Mouse (Mus musculus) intestine, embryonic 15.5 days (tissue): ENCODE measurements at regions not wholly inside any gene's neighbourhood (a gene's known extent, or its start where the extent isn't known, plus 50 kb on each side); places are given as distances from the start of the nearest gene placed in this dataset.

Experiments
- ATAC-seq: fragments of 200-750 bp; cut with Nextera tagmentation; 2 replicates; pipeline ENCODE4 v1.8.0; 2017; ENCODE audit warnings: moderate TSS enrichment, moderate library complexity
- H3K27ac ChIP-seq: fragments of 300-500 bp; sonication (generic); 2 replicates; pipeline ENCODE4 v1.5.1; 2015; ENCODE audit warnings: mild to moderate bottlenecking, inconsistent platforms
- H3K27me3 ChIP-seq: fragments of 300-500 bp; sonication (generic); replicated peaks from 2 replicates; pipeline ENCODE4 v1.6.1; 2015; ENCODE audit warnings: inconsistent platforms
- H3K36me3 ChIP-seq: fragments of 300-500 bp; sonication (generic); 2 replicates; pipeline ENCODE4 v1.6.1; 2015; ENCODE audit warnings: inconsistent platforms
- H3K4me1 ChIP-seq: fragments of 300-500 bp; sonication (generic); replicated peaks from 2 replicates; pipeline ENCODE4 v1.6.1; 2015; ENCODE audit warnings: inconsistent platforms
- H3K4me2 ChIP-seq: fragments of 300-500 bp; sonication (generic); replicated peaks from 2 replicates; pipeline ENCODE4 v1.6.1; 2015; ENCODE audit warnings: mild to moderate bottlenecking, inconsistent platforms
- H3K4me3 ChIP-seq: fragments of 300-500 bp; sonication (generic); replicated peaks from 2 replicates; pipeline ENCODE4 v1.5.1; 2015; ENCODE audit warnings: inconsistent platforms
- H3K9ac ChIP-seq: fragments of 300-500 bp; sonication (generic); 2 replicates; pipeline ENCODE4 v1.6.1; 2015; ENCODE audit warnings: inconsistent platforms
- H3K9me3 ChIP-seq: fragments of 300-500 bp; sonication (generic); 2 replicates; pipeline ENCODE4 v1.6.1; 2016; ENCODE audit warnings: inconsistent platforms
- WGBS: fragments of 180-500 bp; shearing (Covaris S2); methylation state at CpG from one replicate; pipeline ENCODE4 v1.1.7; 2015; 5-methylcytosine and 5-hydroxymethylcytosine counted together

GRCm38 (mm10) chr15:70675549-70675948, 3158.8 kb upstream of the Gm6569 start:
- Histone ChIP-seq H3K27ac (no peak overlapping the region), H3K4me1 (no peaks in the 10 kb centered on the region), H3K4me3 (no peak overlapping the region), H3K9ac (no peak overlapping the region), H3K9me3 (no peaks in the 10 kb centered on the region), H3K4me2 (no peak overlapping the region), H3K27me3 (no peaks in the 10 kb centered on the region), H3K36me3 (no peaks in the 10 kb centered on the region)
- 80% methylated on average over 1 of the region's 1 CpGs for WGBS
- ATAC-seq, result no peak

GRCm38 (mm10) chr15:70704547-70704946, 3129.8 kb upstream of the Gm6569 start:
- H3K36me3 ChIP-seq, result no peaks in the 10 kb centered on the region

GRCm38 (mm10) chr15:70713736-70714135, 3120.6 kb upstream of the Gm6569 start:
- H3K36me3 ChIP-seq, result no peaks in the 10 kb centered on the region
- H3K9me3 ChIP-seq, result no peaks in the 10 kb centered on the region
- H3K4me3 ChIP-seq, result no peak overlapping the region
- no peaks in the 10 kb centered on the region for H3K27me3 ChIP-seq
- H3K9ac ChIP-seq, result no peak overlapping the region
- H3K4me2 ChIP-seq, result no peak overlapping the region
- ATAC-seq, result no peak
- no peaks in the 10 kb centered on the region for H3K4me1 ChIP-seq
- no peak overlapping the region for H3K27ac ChIP-seq

More at GRCm38 (mm10) chr15:70704547-70704946, 3129.8 kb upstream of the Gm6569 start:
- H3K4me1 ChIP-seq, result no peaks in the 10 kb centered on the region
- H3K4me2 ChIP-seq, result no peak overlapping the region
- H3K4me3 ChIP-seq, result no peak overlapping the region
- no peak overlapping the region for H3K9ac ChIP-seq
- WGBS, result 80% methylated on average over 2 of the region's 2 CpGs
- no peak for ATAC-seq
- H3K9me3 ChIP-seq, result no peaks in the 10 kb centered on the region
- H3K27ac ChIP-seq, result no peak overlapping the region
- no peaks in the 10 kb centered on the region for H3K27me3 ChIP-seq

- Histone ChIP-seq H3K27me3 (no peaks in the 10 kb centered on the region), H3K4me3 (no peak overlapping the region), H3K27ac (no peak overlapping the region), H3K9ac (no peak overlapping the region), H3K36me3 (no peaks in the 10 kb centered on the region), H3K4me2 (no peak overlapping the region), H3K9me3 (no peaks in the 10 kb centered on the region), H3K4me1 (no peaks in the 10 kb centered on the region)
- WGBS, result 87% methylated on average over 1 of the region's 1 CpGs
- ATAC-seq, result no peak
Measured at GRCm38 (mm10) chr15:70727361-70727885, 3106.9 kb upstream of the Gm6569 start.

- H3K27ac ChIP-seq, result no peak overlapping the region
- no peak overlapping the region for H3K9ac ChIP-seq
- H3K36me3 ChIP-seq, result no peaks in the 10 kb centered on the region
- no peak overlapping the region for H3K4me3 ChIP-seq
- no peaks in the 10 kb centered on the region for H3K9me3 ChIP-seq
- no peak for ATAC-seq
- WGBS, result 96% methylated on average over 1 of the region's 1 CpGs
- H3K4me2 ChIP-seq, result no peak overlapping the region
- H3K4me1 ChIP-seq, result no peaks in the 10 kb centered on the region
- no peaks in the 10 kb centered on the region for H3K27me3 ChIP-seq
Measured at GRCm38 (mm10) chr15:70727956-70728355, 3106.4 kb upstream of the Gm6569 start.

- no peak overlapping the region for H3K4me2 ChIP-seq
- no peak overlapping the region for H3K4me3 ChIP-seq
Measured at GRCm38 (mm10) chr15:70744239-70744638, 3090.1 kb upstream of the Gm6569 start.

GRCm38 (mm10) chr15:70764045-70764444, 3070.3 kb upstream of the Gm6569 start:
- Histone ChIP-seq H3K9ac (no peak overlapping the region), H3K4me2 (no peak overlapping the region), H3K9me3 (no peaks in the 10 kb centered on the region), H3K4me3 (no peak overlapping the region), H3K27ac (no peak overlapping the region), H3K4me1 (no peaks in the 10 kb centered on the region), H3K27me3 (no peaks in the 10 kb centered on the region), H3K36me3 (no peaks in the 10 kb centered on the region)
- ATAC-seq, result no peak
- 32% methylated on average over 1 of the region's 1 CpGs for WGBS

More at GRCm38 (mm10) chr15:70744239-70744638, 3090.1 kb upstream of the Gm6569 start:
- Histone ChIP-seq H3K9me3 (no peaks in the 10 kb centered on the region), H3K27me3 (no peaks in the 10 kb centered on the region), H3K9ac (no peak overlapping the region), H3K36me3 (no peaks in the 10 kb centered on the region), H3K4me1 (no peaks in the 10 kb centered on the region), H3K27ac (no peak overlapping the region)
- ATAC-seq, result no peak

- ATAC-seq, result no peak
- Histone ChIP-seq H3K4me1 (no peaks in the 10 kb centered on the region), H3K36me3 (no peaks in the 10 kb centered on the region), H3K4me2 (no peak overlapping the region), H3K4me3 (no peak overlapping the region), H3K27me3 (no peaks in the 10 kb centered on the region), H3K27ac (no peak overlapping the region), H3K9ac (no peak overlapping the region), H3K9me3 (no peaks in the 10 kb centered on the region)
- 61% methylated on average over 1 of the region's 1 CpGs for WGBS
Measured at GRCm38 (mm10) chr15:70764513-70764912, 3069.8 kb upstream of the Gm6569 start.

- Histone ChIP-seq H3K36me3 (no peaks in the 10 kb centered on the region), H3K27ac (no peak overlapping the region), H3K4me3 (no peak overlapping the region), H3K4me1 (no peaks in the 10 kb centered on the region), H3K27me3 (no peaks in the 10 kb centered on the region), H3K4me2 (no peak overlapping the region), H3K9me3 (no peaks in the 10 kb centered on the region), H3K9ac (no peak overlapping the region)
- ATAC-seq, result no peak
Measured at GRCm38 (mm10) chr15:70765471-70765870, 3068.9 kb upstream of the Gm6569 start.
